ENCODE assay signal across 27 mouse cellular contexts in genomic region chr4:53773911-53774310, GRCm38 (mm10). TPM values are rescaled to one million over a fixed set of nuclear protein-coding genes. Genes with fewer than 3 reads are reported as not detected.
A peak's percentile ranks its signal among the peaks of the same experiment; 100 is the strongest.
DNase-seq lines count a peak whose midpoint lies in the region; ATAC-seq and TF ChIP-seq lines count a peak whose summit lies in the region.
"Had no signal": no experiment of that assay in that cellular context is flagged by ENCODE, and none has a peak within 500 bp of the region (broad histone marks: within the 10 kb centered on the region; RNA-seq: fewer than 3 reads in every experiment).

No protein-coding gene starts in this region.

- peak; percentile 82 for DNase-seq in heart, adult 11 months
- no peak for DNase-seq in heart, adult 2 months
- peak; percentile 75 for DNase-seq in testis, postnatal 14 days (ENCODE audit: low spot score)
- DNase-seq in testis, postnatal 10 days (ENCODE audit: low spot score) = no peak
- peak; percentile 9 for DNase-seq in adipocyte (ENCODE audit: low spot score)
- DNase-seq: adrenal gland, adult 2 months; adrenal gland, postnatal 10 days; adrenal gland, postnatal 25 days; cerebellum, adult 11 months; cerebellum, adult 18-20 months; cerebellum, adult 8-10 months; cerebellum, adult 9-11 months; cerebellum, postnatal 14 days; cerebellum, postnatal 36 days; embryo, embryonic 11 days had no signal

- H3K9ac ChIP-seq in heart, adult 2 months (ENCODE audit: low read depth, low read length) = no peak overlapping the region
- no peak overlapping the region for H3K9ac ChIP-seq in midbrain, embryonic 16.5 days (ENCODE audit: low read depth, low read length)
- H3K9ac ChIP-seq: embryonic facial prominence, embryonic 13.5 days; embryonic facial prominence, embryonic 15.5 days; forebrain, embryonic 12.5 days had no signal

- WGBS in heart, adult 2 months = 33% methylated on average over 6 of the region's 6 CpGs
- WGBS in midbrain, embryonic 16.5 days = 36% methylated on average over 6 of the region's 6 CpGs

- H3K27me3 ChIP-seq in heart, adult 2 months (ENCODE audit: control insufficient read depth, insufficient read depth, low read length) = no peaks in the 10 kb centered on the region
- peaks cover 5% of the 10 kb centered on the region for H3K27me3 ChIP-seq in midbrain, embryonic 16.5 days (ENCODE audit: control insufficient read depth, insufficient read depth, low read depth, low read length)
- H3K27me3 ChIP-seq: Patski had no signal

- no peak for ATAC-seq in midbrain, embryonic 16.5 days
- ATAC-seq: activated CD4-positive, CD25-positive, alpha-beta regulatory T cell, adult 4 months; forebrain, embryonic 14.5 days; forebrain, embryonic 16.5 days; Patski had no signal

- H3K4me3 ChIP-seq in heart, adult 2 months = no peak overlapping the region
- H3K4me3 ChIP-seq in midbrain, embryonic 16.5 days (ENCODE audit: low read depth, low read length) = no peak overlapping the region
- H3K4me3 ChIP-seq: embryonic facial prominence, embryonic 13.5 days; embryonic facial prominence, embryonic 15.5 days; erythroblast, embryonic 14.5 days; forebrain, embryonic 10.5 days; forebrain, embryonic 12.5 days had no signal

- no peak for TF ChIP-seq POLR2A in heart, adult 2 months (IDR thresholded peaks at IDR 0.05; ENCODE audit: insufficient read depth, low read depth, low read length)

- H3K4me1 ChIP-seq in heart, adult 2 months (ENCODE audit: control insufficient read depth, insufficient read depth, low read length) = no peaks in the 10 kb centered on the region
- H3K4me1 ChIP-seq in midbrain, embryonic 16.5 days (ENCODE audit: control insufficient read depth, insufficient read depth, low read length) = peaks cover 15% of the 10 kb centered on the region

- no peak for TF ChIP-seq CTCF in heart, adult 2 months (IDR thresholded peaks at IDR 0.05)

- TF ChIP-seq EP300 in heart, adult 2 months (IDR thresholded peaks at IDR 0.05; ENCODE audit: insufficient read depth, low read depth, low read length) = no peak

- no peaks in the 10 kb centered on the region for H3K79me2 ChIP-seq in heart, adult 2 months (replicated peaks; ENCODE audit: control insufficient read depth, insufficient read depth, low read length)

- no peak overlapping the region for H3K27ac ChIP-seq in heart, adult 2 months
- no peak overlapping the region for H3K27ac ChIP-seq in midbrain, embryonic 16.5 days (ENCODE audit: low read length)
- H3K27ac ChIP-seq: embryonic facial prominence, embryonic 13.5 days; embryonic facial prominence, embryonic 15.5 days; forebrain, embryonic 10.5 days; forebrain, embryonic 12.5 days had no signal

- H3K4me2 ChIP-seq in midbrain, embryonic 16.5 days (ENCODE audit: low read length) = no peak overlapping the region
- H3K4me2 ChIP-seq: embryonic facial prominence, embryonic 13.5 days; embryonic facial prominence, embryonic 15.5 days; forebrain, embryonic 12.5 days had no signal

- H3K9me3 ChIP-seq in midbrain, embryonic 16.5 days (replicated peaks; ENCODE audit: control insufficient read depth, low read length, poor library complexity, severe bottlenecking) = no peaks in the 10 kb centered on the region
- H3K9me3 ChIP-seq: embryonic facial prominence, embryonic 13.5 days; embryonic facial prominence, embryonic 15.5 days; forebrain, embryonic 10.5 days; forebrain, embryonic 12.5 days had no signal

- no peaks in the 10 kb centered on the region for H3K36me3 ChIP-seq in heart, adult 2 months (ENCODE audit: control insufficient read depth, insufficient read depth, low read length)
- H3K36me3 ChIP-seq in midbrain, embryonic 16.5 days (ENCODE audit: control insufficient read depth, insufficient read depth, low read length) = no peaks in the 10 kb centered on the region
- H3K36me3 ChIP-seq: embryonic facial prominence, embryonic 13.5 days; embryonic facial prominence, embryonic 15.5 days; forebrain, embryonic 10.5 days; forebrain, embryonic 12.5 days had no signal

- intact Hi-C loops in heart, adult 2 months (cut with DNase I) = no loop called here

RNA-seq across cellular contexts. Expression of gene Tal2, which starts 5.6 kb away (rescaled TPM):
- total RNA-seq in heart, adult 2 months (2021) = under 1 TPM in 1 of 2 experiments, not detected in 1; 0.16 TPM
- 0.04 and 0.06 TPM in 2 replicates for polyA plus RNA-seq in heart, adult 2 months (2012; rRNA removed)
- polyA plus RNA-seq in midbrain, embryonic 16.5 days (2015; fragmentation: Nextera tagmentation; extraction: Ambion mirVana) = 2.0 and 2.3 TPM in 2 replicates
- total RNA-seq: adrenal gland, adult 2 months; adrenal gland, postnatal 25 days; common myeloid progenitor, adult 5-6 weeks; MEL had no signal
- polyA plus RNA-seq: activated CD4-positive, CD25-positive, alpha-beta regulatory T cell, adult 4 months; adrenal gland, adult 2 months; erythroblast, embryonic 14.5 days; Patski had no signal

RNA-seq across cellular contexts. Expression of gene Tmem38b, which starts 51.9 kb away (rescaled TPM):
- total RNA-seq in heart, adult 2 months (2021) = 10 to 100 TPM; 23.7 to 29.0 TPM
- polyA plus RNA-seq in heart, adult 2 months (2012; rRNA removed) = 5.9 and 10.5 TPM in 2 replicates
- 7.7 and 8.3 TPM in 2 replicates for polyA plus RNA-seq in midbrain, embryonic 16.5 days (2015; fragmentation: Nextera tagmentation; extraction: Ambion mirVana)

Comparison
In these comparisons a context has a peak if more than half of its experiments do, and no peak if none do; other contexts are left out.
1. DNase-seq: peak in heart, adult 11 months (single experiment), testis, postnatal 14 days (single experiment) and adipocyte (single experiment); none in heart, adult 2 months (0 of 2) and testis, postnatal 10 days (single experiment).